Mouse (Mus musculus) right cerebral cortex, postnatal 36 days (tissue): Measurements from ENCODE around the gene Gm33543.

ENCODE experiments used
- DNase-seq, 2 experiments: peaks; one replicate each; pipeline ENCODE4 v3.0.0; 2022; ENCODE audit warnings: low spot score in 2 of 2, mixed read lengths in 1 of 2

The Gm33543 gene

DNA sequence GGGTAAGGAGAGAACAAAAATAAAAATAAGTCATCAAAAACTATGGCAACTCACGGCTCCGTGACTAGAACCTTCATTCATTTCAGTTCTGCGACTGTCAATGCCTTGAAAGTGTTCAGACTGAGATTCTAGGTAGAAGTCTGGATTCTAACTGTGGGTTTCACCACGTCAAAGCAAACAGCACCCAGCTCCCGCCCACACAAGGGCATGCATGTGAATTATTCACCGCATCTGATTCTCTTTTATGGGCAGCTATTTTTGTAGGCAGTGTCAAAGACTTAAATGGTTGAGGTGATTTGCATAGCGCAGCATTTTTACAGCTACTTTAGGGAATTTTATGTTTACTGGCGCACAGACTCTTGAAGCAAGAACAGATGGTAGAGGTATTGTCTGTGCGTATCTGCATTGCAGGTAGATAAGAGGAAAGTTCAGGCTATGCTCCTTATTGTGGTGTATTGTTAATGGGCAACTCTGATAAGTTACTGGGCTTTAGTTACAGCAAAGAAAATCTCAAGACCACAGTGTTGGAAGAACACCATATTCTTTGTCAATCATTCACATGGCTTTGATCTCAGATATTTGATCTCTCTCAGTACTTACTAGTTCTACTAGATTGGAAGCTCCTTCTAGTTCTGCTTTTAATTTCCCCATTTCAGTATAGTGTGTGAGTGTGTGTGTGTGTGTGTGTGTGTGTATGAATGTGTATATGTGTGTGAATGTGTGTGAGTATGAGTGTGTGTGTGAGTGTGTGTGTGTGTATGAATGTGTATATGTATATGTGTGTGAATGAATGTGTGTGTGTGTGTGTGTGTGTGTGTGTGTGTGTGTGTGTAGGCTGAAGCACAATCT, at the start of gene Gm33543:
TSS of gene Gm33543 (minus strand) at position 142 of the 849 bp plus-strand sequence.
- DNase-seq, result no peak

DNA sequence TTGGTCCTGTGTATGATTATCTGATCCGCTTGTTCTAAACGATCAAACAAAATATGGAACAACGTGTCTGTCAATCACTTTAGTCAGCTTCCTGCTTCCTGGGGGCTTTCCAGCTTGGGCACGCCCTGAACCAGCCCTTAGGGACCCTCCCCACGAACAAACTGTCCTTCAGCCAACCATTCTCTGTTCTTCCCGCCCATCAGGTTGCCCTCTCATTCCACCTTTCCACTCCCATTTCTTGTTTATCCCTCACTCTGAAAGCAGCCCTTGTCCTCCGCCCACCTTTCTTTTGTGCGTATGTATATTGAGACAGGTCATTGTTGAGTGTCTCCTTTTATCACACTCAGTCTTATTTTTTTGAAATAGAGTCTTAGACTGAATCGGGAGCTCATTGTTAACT, 49.4 kb upstream of the Gm33543 start:
- DNase-seq, result no peak

DNA sequence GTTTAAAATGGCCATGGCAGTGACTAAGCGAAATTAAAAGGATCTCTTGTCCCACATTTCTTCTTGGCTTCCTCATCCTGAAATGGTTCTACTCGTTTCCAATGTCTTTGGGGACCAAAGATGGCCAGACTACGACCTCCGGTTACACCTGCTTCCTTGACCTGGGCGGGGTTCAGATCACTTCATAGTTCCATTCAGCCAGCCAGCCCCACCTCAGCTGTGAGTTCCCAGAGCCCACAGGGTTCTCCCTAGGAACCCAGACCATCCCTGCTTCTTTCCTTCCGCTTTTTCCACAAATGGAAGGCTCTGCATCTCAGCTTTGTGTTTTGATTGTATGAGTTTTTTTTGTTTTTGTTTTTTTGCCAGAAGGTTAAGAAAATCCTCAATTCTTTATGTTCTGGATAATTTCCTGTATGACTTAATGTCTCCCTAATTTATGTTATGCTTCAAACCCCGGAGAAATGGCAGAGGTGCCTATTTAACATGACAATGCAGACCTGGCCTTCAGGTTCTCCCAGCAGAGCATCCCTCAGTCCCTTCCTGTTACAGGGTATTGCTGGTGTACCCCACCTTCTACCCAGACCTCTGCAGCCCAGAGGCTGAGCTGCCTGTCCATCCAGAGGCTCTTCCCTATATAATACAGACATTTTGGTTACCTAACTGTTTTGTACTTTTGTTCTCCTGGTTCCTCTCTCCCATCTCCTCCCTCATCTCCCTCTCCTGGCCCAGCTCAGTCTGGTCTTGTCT, 48.7 kb upstream of the Gm33543 start:
- no peak for DNase-seq

DNA sequence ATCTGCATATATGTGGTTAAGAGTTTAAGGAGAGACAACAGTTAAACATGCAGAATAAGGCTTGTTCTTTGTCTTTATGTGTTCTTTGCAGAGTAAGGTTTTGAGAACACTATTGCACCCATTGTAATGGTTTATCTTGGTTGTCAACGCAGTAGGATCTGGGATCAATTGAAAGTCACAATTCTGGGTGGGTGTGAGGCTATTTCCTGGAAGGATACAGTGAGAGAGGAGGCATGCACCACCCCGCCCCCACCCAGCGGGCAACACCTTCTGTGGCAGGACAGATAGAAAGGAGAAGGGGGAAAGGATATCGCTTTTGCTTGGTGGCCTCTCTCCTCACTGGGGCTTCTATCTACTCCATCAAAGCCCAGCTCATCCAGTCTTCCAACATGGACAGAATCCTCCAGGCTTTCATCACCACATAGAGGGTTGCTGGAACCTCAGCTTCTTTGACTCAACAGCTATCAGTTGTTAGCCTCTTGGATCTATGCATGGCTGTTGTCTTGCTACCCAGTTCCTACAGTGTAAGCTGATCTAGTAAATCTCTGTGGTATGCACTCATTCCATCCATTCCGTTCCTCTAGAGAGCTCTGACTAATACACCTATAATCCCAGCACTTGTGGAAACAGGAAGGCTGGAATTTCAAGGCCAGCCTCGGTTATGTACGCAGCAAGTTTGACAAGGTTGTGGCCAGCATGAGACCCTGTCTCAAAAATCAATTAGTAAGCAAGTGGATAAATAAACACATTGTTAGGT, 41.2 kb upstream of the Gm33543 start:
- no peak for DNase-seq

DNA sequence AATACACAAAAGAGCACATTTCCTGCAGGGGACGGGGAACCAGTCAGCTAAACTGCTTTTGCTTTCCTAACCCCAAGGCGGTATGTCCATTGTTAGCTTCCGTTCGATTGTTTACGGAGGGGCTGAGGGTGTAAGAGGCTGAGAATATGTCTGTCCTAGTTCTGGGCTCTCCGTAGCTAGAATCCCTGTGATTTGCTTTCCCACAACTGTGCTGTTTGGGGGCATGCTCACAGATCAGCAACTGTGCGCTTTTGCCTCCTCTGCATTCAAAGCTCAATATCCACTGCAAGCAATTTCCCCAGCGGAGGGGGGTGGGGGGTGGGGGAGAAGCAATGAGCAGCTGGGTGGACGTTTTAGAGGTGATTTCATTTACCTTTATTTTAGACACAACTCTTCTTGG, 39.3 kb upstream of the Gm33543 start:
- DNase-seq, result no peak

DNA sequence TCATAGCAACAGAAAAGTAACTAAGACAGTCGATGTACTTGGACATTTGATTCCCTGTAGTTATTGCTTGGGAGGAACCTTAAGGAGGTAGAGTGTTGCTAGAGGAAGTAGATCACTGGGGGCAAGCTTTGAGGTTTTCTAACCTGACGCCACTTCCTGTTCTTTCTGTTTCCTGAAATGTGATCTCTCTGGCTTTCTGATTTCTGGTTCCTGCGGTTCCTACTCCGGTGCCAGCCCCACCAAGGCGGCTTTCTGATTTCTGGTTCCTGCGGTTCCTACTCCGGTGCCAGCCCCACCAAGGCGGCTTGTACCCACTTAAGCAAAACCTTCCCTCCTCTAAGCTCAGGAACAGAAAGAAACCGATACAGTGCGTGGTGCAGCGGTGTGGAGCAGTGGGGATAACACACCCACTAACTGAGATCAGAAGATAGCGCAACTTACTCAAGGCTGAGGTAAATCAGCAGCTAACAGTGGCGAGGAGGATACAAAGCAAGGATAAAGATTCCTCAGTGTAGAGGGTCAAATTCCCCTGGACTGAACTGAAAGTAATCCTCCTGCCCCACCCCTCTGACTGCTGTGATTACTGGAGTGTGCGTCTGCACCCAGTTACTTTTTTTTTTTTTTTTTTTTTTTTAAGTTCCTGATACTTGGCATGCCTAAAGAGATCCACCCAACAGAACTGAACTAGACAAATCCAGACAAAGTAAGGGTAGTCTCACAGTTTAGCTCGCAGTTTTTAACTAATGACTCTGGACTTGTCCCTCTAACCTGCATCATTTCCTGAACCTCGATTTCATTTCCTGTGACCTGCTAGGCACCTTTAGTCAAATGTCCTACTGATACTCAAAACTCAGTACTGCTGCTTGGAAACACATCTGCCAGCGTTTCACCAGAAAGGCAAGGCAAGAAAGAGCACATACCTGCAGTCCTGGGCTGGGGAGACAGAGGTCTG, 37.5 kb upstream of the Gm33543 start:
- DNase-seq, result no peak

DNA sequence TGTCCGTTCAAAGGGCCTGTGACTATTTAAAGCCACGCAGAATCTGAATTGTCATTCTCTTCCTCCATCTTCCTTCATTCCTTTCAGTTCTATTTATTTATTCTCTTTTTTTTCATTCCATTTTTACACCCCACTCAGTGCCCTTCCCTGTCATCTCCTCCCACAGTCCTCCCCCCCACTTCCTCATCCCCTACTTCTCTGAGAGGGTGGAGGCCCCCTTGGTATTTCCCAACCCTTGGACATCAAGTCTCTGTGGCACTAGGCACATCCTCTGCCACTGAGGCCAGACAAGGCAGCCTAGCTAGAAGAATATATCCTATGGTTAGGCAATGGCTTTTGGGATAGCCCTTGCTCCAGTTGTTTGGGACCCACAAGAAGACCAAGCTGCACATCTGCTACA, 28.1 kb upstream of the Gm33543 start:
- DNase-seq, result no peak

DNA sequence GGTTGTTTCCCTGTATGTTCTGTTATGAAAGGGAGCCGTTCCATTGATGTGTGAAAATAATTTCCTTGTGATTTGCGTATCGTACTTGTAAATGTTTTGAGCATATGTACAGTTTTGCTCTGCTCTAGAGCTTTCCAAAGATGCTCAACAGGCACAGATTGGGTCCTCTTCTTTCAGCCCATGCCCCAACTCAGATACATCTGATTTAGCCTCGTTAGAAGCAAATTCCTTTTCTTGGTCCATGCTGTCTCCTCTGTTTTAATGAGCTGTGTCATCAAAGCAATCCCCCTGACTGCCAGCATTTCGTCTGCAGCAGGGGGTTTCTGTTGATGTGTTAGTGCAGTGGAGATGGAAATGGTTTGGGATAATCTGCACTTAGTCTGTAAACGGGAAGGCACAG, 25.6 kb upstream of the Gm33543 start:
- no peak for DNase-seq

DNA sequence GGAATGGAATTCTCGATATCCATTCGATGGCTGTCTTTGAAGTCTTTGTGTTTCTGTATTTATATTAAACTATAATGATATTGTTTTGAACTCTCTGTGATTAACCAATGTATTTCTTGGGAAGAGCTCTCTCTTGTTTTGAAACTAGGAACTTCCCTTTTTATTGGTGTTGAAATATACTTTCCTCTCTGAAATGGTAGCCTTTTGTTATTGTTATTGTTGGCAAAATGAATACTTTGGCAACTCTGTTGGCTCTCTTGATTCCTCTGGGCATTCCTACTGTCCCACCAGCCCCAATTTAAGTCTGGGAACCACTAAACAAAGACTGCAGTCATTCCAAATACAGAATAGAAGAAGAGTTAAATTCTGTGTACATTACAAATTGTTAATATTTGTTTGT, 24.9 kb upstream of the Gm33543 start:
- DNase-seq, result no peak

DNA sequence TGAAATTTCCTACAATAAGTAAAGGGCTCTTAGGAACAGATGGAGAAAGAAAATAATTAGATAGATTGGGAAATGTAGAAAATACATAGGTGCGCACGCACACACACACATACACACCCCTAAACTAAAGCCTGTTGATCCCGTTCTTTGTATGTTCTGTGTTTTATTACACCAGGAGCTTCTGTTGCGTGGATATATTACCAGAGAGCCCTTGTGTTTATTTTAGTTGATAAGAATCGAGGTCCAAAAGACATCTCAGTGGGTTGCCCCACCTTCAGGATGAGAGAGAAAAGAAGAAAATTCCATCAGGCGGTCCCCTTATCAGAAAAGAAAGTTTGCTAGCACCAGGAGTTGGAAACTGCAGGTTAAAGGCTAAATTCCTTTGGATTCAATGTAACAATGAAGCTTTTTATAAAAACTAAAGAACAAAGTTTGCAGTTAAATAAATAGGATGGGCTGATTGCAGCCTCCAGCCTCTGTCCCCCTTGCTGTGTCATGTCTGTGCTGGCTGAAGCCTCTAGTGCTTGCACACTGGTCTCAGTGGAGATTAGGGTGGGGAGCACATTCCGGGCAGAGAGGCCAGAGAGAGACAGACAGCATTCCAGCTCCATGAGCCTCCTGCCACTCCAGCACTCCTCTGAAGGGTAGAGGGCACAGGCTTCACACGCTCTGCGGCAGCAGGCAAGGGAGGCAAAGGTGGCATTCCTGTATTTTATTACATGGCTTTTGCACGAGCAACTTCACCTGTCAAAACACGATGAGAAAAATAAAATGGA, 21.8 kb upstream of the Gm33543 start:
- DNase-seq, result no peak

DNA sequence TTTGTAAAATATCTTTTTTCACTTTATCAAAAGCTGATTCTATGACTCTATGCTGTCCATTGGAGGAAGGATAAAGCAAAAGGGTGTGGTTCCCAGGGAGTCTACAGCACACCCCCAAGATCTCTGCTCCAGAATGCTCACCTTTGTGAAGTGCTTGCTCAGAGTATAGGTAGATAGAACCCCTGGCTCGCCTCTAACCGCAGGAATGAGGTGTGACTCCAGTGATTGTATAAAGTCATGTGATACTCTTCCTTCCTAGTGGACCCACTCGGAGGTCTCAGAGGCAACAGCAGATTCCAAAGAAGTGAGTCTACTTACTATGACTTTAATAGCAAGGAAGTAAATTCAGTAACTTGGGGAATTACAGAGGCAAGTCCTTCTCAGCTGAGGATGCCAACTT, 19.9 kb upstream of the Gm33543 start:
- no peak for DNase-seq

DNA sequence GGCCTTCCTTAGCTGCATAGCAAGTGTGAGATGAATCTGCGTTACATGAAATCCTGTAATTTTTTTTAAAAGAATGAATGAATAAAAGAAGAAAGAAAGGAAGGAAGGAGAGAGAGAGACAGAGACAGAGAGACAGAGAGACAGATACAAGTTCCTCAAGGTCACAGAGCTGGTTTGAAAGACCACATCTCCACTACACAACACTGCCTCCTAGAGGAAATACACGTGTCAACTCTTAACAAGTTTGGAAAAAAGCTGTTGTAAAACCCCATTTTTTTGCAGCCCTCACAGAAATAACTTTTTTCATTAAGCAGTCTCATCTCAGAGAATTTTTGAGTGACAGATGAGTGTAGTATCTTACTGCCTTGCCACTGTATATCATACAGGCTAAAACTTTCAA, 15.4 kb upstream of the Gm33543 start:
- no peak for DNase-seq

DNA sequence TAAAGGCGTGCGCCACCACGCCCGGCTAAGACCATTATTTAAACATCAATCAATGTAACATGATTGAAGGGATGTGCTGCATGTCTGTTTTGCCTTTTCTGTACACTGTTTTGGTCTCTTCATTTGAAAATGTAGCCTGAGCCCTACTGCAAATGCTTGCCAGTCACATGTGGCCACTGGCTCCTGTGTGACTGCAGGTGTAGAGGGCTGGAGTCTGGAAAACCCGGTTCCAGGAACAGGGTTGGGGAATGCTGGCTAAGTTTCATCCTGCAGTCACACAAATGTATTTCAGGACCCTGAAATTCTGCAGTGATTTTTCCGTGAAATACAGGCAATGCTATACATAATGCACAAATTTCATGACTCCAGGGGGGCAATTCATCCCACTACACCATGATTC, 12.7 kb upstream of the Gm33543 start:
- DNase-seq, result no peak

DNA sequence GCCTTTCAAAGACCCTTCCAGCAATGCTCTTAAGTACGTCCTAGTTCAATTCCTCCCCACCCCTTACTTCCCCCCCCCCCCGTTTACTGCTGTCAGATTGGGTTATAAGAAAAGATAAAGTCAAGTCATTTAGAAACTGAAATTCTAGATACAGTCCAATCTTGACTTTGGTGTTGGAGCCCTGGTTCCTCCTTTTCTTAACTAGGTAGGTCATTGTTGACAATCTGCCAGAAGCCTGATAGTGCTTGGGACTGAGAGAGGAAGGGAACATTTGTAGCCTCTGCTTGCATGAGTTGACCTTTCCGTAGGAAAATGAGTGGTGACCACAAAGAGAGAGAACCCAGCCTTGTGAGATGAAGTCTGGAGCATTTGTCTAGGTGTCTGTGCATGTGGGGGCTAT, 7.8 kb upstream of the Gm33543 start:
- DNase-seq, result no peak

DNA sequence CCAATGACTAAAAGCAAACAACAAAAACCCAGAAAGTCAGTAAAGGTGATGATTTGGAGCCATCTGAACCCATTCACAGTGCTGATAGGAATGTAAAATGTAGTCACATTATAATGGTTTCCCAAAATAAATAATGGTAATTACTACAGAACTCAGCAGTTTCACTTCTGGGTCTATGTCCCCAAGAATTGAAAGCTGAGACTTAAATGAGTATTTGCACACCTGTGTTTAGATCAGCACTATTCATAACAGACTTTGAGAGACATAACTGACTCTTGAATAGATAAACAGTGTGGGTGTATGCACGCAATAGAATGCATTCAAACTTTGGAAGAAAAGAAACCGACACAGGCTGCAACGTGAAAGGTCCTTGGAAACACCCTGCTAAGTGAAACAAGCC, 4.0 kb upstream of the Gm33543 start:
- no peak for DNase-seq

DNA sequence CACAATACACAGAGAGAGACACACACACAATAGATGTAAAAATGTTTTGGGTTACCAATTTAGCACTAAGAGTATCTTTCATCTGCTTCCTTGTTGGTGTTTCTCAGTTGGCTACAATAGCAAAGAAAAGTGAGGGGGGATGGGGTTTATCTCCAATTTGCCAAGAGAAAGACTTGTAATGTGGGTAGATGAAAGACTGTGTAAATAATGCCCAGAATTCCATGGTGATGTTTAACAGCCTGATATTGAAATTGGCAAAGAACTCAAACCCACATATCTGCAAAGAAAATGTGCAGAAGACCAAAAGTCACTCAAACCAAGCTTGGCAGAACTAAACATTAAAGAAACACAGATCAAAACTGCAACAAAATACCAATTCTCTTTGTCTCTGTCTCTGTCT, 3.6 kb upstream of the Gm33543 start:
- no peak for DNase-seq

DNA sequence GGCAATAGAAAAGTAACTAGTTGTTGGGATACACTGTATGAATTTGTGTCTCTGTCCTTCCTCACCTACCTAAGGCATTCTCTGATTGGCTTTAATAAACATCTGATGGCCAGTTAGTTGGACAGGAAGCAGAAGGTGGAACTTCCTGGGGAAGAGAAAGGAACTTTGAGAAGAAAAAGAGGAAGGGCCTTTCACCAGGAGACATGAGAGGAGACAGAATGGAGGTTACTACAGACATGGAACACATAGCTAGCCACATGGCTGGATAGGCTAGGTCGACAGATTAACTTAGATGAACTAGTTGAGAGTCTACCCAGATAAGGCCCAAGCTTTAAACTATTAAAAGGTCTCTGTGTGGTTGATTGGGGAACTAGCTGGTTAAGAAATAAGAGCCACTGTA, 1.1 kb upstream of the Gm33543 start:
- DNase-seq, result no peak

DNA sequence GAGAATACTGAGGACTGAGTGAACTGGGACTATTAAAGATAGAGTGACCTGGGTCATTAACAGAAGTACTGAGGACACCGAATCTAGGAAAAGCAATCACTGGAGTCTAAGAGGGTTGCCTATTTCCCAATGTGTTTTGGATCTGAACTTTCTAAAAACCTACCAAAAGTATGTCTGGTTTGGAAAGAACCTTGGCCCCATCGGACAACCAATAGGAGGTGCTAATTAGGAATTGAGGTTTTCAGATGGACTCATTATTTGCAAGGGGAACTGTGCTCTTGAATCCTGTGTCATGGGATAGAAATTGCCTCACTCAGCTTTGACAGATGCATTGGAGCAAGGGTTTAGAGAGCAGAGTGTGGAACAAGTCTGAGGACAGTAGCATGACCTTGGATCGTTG, 1.5 kb downstream of the Gm33543 start:
- no peak for DNase-seq

DNA sequence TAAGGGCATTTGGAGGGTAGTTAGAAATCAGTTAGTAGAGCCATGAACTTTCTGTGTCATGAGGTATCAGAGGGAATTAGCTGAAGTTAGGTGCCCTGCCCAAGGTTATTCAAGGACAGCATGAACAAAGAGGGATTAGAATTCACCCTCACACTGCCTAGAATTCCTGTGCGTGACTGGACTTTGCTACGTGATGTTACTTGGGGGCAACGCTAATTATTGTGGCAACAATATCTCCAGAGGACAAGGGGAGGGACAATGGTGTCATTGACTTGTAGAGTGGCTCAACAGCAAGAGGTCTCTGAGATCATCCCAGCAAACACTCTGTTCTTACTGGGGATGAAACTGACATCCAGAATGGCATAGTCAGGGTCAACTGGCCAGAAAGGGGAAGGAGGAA, 2.9 kb downstream of the Gm33543 start:
- no peak for DNase-seq

DNA sequence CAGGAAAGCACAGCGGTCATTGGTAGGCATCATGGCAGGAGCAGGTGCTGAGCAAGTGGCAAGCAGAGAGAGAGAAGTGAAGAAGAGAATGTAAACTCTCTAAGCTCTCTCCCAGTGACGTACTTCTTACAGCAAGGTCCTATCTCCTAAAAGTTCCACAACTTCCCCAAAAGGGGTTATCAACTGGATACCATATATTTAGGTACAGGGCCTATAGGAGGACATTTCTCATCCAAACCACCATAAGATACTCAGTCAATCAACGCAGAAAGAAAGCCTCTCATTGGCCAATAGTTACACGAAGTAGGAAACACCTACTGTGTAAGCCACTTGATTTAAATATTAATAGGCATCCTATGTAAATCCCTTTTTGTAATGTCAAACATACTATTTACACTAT, 3.7 kb downstream of the Gm33543 start:
- no peak for DNase-seq
